Mouse (Mus musculus): Measurements from ENCODE around the gene Tnnc1. TPM values are rescaled to one million over a fixed set of nuclear protein-coding genes. Genes with fewer than 3 reads are reported as not detected.

Gene Tnnc1
- total RNA-seq, 1 experiment from 2014 or later, result not detected

DNA sequence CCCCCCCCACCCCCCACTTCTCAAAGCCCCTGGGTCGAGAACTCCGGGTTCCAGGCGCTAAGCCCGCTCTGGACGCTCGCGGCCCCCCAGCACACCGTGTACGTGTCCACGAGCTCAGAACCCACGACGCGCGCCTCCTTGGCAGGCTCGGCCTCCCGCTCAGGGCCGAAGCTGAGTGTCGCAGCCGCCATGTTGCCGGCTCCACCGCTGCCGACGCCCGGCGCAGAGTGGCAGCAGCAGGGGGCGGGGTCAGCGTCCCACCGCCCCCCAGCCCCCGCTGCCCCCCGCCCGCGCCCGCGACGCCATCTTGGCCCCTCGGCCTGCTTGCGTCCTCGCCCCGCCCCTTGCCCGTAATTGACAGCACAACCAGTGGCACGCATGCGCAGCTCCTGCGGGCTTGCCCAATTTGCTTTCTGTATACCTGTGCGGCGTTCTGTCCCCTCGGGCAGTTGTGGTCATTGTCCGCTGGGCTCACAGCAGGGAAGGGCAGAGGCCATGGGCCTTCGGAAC, 1.6 kb upstream of the Tnnc1 start:
- ATAC-seq (replicated peaks; ENCODE audit: insufficient number of reproducible peaks, low FRiP score, low TSS enrichment, poor library complexity, severe bottlenecking), result peak; percentile 76

DNA sequence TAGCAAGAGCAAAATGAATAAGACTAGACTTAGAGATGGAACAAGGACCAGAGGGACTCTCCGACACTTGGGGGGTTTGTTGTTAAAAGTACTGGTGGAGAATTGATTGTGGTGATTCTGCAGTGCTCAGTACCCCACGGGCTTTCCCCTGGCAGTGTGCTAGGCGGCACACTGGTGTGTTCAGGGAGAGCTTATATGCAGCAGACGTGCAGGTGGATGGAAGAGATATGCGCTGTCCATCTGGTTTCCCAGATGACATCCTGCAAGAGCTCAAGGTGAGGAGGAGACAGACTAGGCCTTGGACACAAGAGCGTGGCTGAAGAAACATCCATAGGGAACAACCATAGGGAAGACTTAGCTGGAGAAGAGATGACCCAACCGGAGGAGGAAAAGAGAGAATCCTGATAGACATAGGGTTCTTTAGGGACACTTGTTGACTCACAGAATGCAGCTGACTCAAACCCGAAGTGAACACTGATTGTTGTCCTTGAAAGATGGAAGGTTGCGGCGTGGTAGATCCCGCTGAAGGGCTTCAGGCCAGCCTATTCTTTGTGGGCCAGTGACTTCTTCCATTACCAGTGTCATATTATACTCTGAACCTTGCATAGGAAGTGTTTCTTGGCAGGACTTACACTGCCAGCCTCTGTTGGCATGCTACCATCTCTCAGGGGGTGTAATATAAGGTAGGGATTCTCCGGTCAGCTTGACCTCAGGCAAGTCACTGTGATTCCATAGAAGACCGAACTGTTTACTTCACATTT, 862 bp upstream of the Tnnc1 start:
- no peak for ATAC-seq (replicated peaks; ENCODE audit: insufficient number of reproducible peaks, low FRiP score, low TSS enrichment, poor library complexity, severe bottlenecking)

DNA sequence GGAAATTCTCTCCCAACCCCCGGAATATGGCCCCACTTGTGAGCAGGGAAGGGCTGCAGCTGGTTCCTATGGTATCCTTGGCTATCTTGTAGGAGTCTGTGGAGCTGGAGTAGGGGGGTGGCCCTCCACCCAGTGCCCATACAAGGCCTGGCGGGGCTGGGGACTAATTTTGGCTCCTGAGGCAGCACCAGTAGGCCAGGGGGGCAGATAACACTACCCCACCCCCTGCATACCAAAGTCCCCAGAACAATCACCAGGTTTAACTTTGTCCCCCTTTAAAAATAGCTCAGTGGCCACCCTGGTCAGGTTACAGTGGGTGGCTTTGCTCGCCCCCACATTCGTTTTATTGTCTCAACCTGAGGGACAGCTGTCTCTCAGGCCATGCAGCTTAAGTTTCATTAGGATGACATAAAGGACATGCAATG, 1.0 kb downstream of the Tnnc1 start:
- ATAC-seq (replicated peaks; ENCODE audit: insufficient number of reproducible peaks, low FRiP score, low TSS enrichment, poor library complexity, severe bottlenecking), result no peak

DNA sequence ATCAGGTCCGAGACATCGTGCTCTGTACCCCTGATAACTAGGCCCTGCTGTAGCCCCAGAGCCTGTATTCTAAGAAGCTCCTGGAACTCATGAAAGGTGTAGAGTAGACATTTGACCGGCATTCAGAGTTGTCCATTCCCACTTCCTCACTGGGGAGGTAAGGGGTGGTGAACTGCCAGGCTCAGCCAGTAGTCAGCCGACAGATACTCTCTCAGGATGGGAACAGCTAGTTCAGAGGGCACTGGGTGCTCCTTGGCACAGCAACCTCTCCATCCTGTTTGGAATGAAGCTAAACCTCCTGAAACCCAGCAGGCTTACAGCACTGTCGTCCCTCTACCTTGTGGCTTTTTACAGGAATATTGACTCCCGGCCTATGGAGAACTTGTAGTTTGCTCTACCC, 3.7 kb downstream of the Tnnc1 start:
- ATAC-seq (replicated peaks; ENCODE audit: insufficient number of reproducible peaks, low FRiP score, low TSS enrichment, poor library complexity, severe bottlenecking), result no peak

DNA sequence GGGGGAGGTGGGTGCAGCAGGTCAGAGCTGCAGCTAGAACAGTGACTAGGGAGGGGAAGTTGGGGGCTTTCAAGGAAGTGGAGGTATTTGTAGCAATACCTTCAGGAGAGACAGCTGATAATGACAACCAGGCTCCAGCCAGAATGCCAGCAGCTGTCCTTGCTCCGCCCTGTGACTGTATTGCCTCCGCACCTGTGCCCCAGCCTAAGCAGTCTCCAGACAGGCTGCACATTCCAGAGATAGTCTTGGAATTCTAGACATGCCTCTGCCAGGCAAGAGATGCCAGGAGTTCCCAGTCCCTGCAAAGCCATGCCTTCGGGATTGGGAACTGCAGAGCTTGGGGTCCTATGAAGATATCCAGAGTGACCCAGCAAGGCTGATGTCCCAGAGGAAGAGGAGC, 4.4 kb downstream of the Tnnc1 start:
- no peak for ATAC-seq (replicated peaks; ENCODE audit: insufficient number of reproducible peaks, low FRiP score, low TSS enrichment, poor library complexity, severe bottlenecking)

DNA sequence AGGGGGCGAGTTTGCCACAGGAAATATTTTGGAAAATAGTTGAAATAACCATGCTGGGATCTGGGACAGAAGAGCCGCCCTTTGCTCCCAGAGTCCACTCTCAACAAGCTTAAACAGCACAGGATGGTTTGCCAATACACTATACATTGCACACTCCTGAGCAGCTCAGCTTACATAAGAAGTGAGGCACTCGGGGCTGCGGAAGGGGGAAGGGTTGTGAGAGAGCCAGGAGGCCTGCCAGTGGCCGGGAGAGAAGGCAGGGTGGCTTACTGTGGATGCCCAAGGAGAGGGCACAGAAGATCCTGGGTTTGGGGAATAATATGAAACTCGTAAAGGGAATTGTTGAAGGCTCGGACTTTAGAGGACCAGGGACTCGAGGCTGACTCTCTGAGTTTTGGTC, 5.8 kb downstream of the Tnnc1 start:
- ATAC-seq (replicated peaks; ENCODE audit: insufficient number of reproducible peaks, low FRiP score, low TSS enrichment, poor library complexity, severe bottlenecking), result no peak

DNA sequence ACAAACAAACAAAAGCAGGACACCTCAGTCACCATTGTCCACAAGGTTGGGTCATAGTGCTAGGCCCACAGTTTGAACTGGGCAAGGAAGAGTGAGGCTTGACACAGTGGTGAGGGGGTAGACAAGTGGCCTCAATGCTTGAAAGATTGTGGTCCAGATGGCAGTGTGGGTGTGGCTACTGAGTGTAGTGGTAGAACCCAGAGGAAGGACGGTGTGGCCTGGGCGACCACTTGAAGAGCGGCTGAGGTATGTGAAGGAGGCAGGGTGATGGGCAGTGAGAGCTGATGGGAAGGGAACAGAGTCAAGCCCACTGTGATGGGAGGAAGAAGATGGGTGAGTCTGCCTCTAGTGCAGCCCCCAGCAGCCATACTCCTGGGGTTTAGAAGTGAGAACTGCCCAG, 6.6 kb downstream of the Tnnc1 start:
- ATAC-seq (replicated peaks; ENCODE audit: insufficient number of reproducible peaks, low FRiP score, low TSS enrichment, poor library complexity, severe bottlenecking), result no peak; the same call in 1 of the 2 replicates

DNA sequence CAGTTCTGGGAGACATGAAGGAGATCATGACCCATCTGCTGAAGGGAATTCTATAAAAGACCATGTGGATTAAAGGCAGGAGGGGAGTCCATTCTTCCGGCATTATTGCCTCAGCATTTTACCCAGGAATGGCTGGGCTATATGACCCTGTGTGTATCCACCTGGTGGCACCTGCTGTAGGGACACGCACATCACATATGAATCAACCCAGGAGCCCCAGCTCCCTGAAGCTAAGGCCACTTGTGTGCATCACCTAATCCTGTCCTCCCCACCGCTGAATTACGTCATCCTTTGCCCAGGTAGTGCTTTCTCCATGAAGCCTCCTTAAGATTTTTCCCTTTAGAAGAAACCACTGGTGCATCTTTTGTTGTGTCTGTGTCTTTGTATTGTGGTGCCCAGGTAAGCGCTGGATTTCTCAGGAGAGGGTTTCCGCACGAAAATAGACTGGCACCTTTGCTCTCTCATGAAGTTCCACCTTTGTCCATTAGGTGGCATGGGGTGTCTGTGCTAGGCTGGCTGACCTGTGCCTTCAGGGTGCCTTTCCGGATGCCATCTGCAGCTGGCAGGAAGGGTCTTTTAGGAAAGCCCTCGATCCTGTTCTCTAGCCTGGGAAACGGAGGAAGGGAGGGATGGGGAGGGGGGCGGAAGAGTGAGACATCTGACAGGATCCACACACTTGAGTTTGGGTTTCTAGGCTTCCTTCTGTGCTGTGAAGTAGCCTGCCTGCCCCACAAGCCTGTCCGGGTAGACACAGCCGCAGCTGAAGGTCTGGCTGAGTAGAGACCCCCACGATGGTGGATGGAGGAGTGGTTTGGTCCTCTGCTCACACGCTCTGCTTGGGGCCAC, 7.3 kb downstream of the Tnnc1 start:
- ATAC-seq (replicated peaks; ENCODE audit: insufficient number of reproducible peaks, low FRiP score, low TSS enrichment, poor library complexity, severe bottlenecking), result peak; percentile 71

DNA sequence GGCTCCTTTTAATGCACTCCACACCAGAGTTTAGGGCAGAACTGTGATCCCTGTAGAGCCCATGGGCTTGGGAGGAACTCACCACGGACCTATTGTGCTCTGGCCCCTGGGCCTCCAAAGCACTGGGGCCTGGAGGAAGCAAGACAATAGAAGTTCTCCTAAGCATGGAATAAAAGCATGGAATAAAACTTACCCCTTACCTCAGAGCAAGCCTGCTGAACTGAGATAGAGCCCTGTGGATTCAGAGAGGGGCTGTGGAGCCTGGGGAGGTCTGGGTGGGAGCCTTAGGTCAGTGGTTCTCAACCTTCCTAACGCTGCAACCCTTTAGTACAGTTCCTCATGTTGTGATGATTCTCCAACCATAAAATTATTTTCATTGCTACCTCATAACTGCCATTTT, 8.7 kb downstream of the Tnnc1 start, which contains the start of gene Nisch:
Nisch (minus strand) TSS at position 101 of the 400 bp plus-strand sequence.
- no peak for ATAC-seq (replicated peaks; ENCODE audit: insufficient number of reproducible peaks, low FRiP score, low TSS enrichment, poor library complexity, severe bottlenecking)

DNA sequence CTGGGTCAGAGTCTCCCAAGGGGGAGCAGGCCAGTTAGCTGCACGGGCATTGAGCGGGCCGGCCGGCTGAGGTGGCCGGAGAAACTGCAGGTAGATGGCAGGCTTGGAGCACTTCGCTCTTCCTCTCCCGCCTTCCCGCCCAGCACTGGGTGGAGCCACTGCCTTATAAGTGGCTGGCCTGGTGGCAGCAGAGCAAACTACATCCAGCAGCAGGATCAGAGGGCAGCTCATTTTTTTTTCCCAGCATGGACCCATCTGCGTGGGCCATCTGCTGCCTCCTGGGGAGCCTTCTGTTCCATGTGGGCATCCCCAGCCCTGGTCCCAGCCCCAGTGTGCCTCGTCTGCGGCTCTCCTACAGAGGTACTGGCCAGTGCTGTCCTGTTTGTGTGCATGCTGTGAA, 9.6 kb downstream of the Tnnc1 start, which contains the start of gene Sema3g:
Sema3g (plus strand) TSS at position 195 of the 400 bp plus-strand sequence.
- peak; percentile 29; the same call in 1 of the 2 replicates for ATAC-seq (replicated peaks; ENCODE audit: insufficient number of reproducible peaks, low FRiP score, low TSS enrichment, poor library complexity, severe bottlenecking)

DNA sequence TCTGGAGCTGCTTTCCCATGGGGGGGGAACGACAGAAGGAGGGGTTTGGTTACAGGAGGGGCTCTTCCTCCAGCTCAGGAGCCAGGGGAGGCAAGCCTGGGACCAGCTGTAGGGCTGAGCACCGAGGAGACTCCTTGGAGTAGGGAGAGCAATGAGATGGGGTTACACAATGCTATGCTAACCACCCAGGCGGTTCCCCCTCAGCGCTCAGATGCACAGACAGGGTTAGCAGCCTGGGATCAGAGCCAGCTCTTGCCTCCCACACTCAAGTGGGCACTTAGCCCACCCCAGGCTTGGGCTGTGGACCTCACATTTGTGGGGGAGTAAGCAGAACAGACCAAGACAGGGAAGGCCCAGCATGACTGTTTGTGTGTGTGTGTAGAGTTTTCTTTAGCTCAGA, 18.9 kb downstream of the Tnnc1 start:
- no peak for ATAC-seq (replicated peaks; ENCODE audit: insufficient number of reproducible peaks, low FRiP score, low TSS enrichment, poor library complexity, severe bottlenecking)

DNA sequence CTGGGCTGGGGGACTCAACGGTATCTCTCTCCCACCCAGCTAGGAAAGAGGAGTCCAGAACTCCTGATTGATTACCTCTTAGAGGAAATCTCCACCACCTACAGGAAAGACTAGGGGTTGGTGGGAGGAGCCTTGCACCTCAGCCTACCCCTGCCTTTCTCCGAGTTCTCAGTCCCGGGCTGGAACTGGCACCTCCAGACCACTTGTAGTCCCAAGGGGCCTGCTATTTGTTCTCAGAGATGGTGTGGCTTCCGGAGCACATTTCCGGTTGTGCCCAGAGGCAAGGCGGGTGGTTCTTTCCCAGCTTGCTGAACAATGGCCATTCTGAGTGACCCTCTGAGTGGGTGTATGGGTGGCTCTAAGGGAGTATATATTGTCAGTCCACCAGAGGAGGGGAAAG, 20.1 kb downstream of the Tnnc1 start:
- ATAC-seq (replicated peaks; ENCODE audit: insufficient number of reproducible peaks, low FRiP score, low TSS enrichment, poor library complexity, severe bottlenecking), result peak; percentile 32

DNA sequence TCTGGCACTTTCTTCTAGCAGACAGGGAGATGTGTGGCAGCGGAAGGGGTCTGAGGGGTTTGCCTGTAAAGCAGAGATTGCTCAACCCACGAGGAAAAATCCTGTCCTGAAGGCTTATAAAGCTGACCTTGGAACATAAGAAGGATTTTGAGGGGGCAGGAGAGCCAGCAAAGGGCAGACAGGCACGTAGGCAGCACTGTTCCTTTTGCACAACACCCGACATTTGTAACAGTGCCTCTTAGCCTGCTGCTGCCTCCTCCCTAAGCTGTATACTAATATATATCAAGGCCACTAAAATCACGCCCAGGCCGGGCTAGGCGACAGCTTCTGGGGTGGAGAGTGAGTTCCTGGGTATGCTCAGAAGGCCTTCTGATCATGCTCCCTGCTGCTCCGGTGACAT, 22.3 kb downstream of the Tnnc1 start:
- no peak for ATAC-seq (replicated peaks; ENCODE audit: insufficient number of reproducible peaks, low FRiP score, low TSS enrichment, poor library complexity, severe bottlenecking)

DNA sequence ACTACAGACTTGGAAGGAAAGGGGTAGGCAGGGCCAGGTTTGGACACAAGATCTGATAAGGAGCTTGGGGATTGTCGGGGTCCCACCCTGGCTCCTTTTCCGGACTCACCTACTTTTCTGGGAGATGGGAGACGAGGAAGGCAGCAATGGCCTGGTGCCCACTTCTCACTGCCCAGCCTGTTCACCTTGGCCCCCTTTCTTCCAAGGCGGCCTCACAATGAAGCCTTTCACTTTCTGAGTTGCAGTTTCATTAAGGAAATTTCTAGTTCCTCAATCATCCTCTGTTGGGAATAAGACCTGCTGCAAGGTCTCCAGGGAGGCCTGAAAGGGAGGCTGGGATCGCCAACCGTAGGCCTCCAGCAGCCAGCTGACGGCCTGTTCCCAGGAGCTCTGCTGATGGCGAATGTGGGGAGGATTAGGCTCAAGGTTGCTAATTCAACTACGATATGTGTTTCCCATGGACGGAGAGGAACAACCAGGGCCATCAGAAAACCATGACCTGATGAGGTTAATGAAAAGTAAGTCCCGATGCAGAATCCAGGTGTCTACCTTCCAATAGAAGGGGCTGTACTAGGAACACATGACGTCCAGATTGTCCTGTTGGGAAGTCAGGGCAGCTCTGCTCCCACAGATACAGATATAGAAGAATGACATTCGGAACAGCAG, 24.4 kb downstream of the Tnnc1 start:
- ATAC-seq (replicated peaks; ENCODE audit: insufficient number of reproducible peaks, low FRiP score, low TSS enrichment, poor library complexity, severe bottlenecking), result no peak

DNA sequence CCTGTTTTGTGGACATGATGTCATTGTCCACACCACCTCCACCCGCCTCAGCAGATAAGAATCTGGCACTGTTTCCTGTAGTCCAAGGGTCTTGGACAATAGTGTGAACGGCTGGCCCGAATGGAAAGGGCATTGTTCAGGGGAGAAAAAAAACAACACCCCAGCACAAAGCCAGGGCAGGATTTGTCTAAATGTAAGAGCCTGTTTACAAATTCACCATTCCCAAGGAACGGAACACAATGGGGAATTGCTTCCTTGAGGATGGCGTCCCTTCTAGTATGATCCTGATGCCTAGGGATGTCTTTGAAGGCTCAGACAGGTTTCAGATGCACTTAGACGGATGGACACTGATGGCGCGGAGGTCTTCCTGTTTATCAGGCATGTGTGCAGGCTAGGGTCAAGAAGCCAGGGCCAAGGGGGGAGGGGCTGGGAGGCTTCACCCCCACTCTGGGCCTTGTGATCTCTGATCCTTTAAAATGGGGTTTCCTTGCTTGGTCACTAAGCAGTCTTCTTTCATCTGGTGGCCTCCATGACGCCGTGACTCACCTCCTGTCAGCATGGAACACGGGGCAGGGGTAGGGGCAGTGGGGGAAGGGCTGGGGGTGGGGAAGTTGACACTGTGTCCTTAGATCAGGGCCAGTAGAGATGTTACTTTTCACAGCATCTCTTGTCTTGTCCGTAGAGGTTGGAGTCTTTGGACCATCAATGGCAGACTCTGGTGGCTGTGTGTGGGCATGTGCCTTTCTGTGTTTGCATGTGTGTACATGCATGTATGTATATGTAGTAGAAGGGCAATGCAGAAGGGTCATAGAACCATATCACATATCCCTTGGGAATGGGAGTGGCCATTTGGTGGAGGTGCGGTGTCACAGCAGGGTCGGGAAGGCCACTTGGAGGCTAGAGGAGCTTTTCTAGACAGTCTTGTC, 25.2 kb downstream of the Tnnc1 start:
- no peak for ATAC-seq (replicated peaks; ENCODE audit: insufficient number of reproducible peaks, low FRiP score, low TSS enrichment, poor library complexity, severe bottlenecking)

DNA sequence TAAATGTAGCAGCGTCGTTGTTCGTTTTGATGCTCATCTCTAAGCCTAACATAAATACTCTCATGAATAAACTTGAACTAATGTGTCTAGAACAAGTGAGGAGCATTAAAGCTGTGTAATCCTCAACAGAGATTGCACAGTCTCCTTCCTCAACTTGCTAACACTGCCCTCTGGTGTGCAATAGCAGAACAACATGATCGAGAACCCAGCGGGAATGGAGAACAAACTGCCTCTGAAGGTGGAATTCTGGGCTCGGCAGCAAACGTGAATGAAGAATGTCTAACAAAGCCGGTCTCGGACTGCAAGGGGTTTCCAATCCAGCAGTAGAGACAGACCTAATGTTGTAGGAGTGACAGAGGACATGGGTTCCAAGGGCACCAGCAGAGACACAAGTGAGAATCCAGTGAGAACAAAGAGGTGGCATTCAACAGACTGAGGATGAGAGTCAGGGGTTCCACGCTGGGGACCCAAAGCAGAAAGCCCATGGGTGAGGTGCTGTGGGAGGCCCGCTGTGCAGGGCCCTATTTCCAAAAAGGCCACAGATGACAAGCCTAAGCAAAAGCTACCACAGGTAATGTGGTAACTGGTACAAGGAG, 26.0 kb downstream of the Tnnc1 start:
- peak; percentile 85 for ATAC-seq (replicated peaks; ENCODE audit: insufficient number of reproducible peaks, low FRiP score, low TSS enrichment, poor library complexity, severe bottlenecking)

DNA sequence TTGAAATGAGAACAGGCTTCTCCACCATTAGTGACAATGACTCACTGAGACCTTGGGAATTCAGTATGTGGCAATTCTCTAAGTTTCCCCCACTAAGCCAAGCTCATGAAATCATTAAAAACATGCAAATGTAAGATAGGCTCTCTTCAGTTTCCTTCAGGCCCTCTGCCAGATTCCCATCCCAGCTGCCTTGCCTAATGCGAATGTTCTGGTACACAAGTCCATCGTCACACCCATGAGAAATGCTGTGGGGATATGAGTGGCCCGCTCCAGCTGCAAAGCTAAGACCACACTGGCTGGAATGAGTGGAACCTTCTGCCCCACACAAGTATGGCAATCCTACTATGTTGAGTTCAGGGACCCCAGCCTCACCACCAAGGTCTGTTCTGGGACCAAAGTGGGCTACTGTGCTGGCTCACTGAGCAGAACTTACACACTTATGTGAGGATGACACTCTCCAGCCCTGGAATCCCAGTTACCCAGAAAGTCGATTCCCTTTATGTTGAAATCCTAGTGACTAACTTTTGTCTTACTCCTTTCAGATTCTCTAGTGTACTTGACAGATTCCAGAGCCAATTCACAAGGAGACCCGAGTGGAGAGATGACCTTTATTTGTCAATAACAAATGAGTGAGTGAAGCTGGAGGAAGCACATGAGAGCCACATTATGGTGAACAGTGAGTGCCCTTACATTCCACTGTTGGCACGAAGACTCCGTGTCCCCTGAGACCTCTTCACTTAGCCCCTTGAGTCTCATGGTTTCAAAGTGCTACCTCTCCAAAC, 29.2 kb downstream of the Tnnc1 start:
- ATAC-seq (replicated peaks; ENCODE audit: insufficient number of reproducible peaks, low FRiP score, low TSS enrichment, poor library complexity, severe bottlenecking), result no peak

Data from monocyte, adult 5-6 weeks (primary cell).